Mouse (Mus musculus) brain, embryonic 14.5 days (tissue): ENCODE measurements around the gene Spred2.

Experiments
- CTCF ChIP-seq: fragments of 200-500 bp; IDR thresholded peaks from 2 replicates; pipeline ENCODE4 v1.5.1; 2012; ENCODE audit warnings: inconsistent platforms, mild to moderate bottlenecking, moderate library complexity, borderline replicate concordance; ENCODE audit not compliant: insufficient read depth, insufficient read length; ENCODE audit errors: extremely low read depth
- POLR2A ChIP-seq: fragments of 200-500 bp; IDR thresholded peaks from 2 replicates; pipeline ENCODE4 v1.6.1; 2012; ENCODE audit warnings: mild to moderate bottlenecking, inconsistent platforms, borderline replicate concordance; ENCODE audit not compliant: poor library complexity, insufficient read depth, insufficient read length, severe bottlenecking; ENCODE audit errors: extremely low read depth

DNA sequence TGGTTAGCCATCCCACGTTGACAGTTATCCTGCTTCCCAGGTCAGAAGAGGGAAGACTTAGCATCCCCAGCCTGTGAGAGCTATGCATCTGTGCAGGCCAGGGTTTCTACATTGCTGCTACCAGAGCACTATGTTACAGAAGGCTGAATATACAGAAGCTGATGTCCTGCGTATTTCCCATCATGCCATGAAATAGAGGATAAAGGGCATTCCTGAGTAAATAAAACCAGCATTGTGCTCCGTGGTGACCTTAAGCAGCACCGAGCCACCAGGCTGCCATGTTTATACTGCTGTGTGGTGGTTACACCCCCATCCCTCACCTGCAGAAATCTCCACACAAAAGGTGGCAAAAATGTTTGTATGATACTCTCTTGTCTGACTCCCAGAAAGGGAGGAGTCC is 78.7 kb downstream of the Spred2 start:
- TF ChIP-seq POLR2A (no peak), CTCF (no peak)
